Mouse (Mus musculus) forelimb bud, embryonic 11.5 days (tissue): ENCODE measurements around the gene Cdk15.

ENCODE experiments used
- DNase-seq: peaks from one replicate; pipeline ENCODE4 v3.0.0-alpha.2; 2012; ENCODE audit warnings: low read depth, low spot score

Gene Cdk15

DNA sequence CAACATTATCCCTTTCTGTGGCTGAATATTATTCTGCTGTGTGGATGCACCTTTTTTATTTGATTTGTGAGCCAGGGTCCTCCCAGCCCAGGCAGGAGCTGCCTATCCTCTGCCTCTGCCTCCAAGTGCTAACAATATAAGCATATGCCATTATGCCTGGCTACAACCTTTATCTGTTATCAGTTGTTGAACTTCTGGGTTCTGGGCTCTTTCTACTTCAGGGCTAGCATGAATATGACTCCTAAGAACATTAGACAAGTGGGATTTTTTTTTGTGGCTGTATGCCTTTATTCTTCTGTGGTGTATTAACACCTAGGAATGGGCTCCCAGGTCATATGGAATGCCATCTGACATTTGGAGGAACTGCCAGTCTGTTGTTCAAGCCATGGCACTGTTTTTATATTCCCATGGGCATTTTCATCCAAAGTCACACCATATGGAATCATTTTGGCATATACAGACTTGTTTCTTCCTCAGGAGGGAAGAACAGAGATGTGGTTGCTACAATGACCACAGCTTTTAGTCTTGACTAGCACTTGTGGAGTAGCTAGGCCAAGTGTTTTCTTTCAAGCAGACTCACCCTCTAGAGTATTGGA, 113.7 kb downstream of the Cdk15 start:
- DNase-seq, result no peak

DNA sequence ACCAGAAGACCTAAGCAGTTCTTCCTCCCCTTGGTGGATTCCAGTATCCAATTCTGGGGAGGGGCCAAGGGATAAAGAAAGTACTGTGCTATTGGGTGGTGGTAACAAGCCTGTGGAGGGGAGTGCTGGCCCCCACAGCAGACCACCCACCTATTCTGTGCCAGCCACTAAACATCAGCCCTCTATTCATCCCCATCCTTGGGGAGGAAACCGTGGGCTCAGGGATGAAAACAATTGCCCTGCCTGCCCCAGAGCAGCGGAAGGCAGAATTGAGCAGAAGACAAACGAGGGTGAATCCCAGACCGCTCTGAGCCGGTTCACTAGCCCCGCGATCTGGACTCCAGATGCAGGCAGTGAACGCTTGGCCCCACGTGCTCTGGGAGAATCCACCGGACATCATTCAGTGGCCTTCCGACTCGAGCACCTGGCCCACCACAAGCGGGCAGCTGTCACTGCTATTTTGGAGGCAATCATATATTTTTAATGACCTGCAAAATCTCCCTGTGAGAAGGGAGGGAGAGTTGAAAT, 119.4 kb downstream of the Cdk15 start:
- peak; percentile 51 for DNase-seq

DNA sequence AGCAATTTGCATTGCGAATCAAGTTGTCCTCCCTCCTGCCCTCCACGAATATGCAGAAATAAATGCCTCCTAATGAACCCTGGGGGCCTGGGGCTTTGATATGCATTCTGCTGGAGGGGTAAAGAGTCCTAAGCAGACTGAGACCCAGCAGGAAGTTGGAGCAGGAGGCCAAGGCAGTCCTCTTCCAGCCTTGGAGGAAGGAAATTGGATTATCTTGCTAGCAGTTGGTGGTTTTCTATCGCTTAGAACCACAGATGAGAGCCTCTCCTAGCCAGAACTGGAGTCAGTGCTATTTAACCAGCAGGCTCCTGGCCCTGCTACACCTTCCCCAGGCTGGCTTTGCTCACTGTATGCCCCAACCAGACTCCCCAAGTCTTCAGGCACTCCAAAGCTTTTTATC, 119.9 kb downstream of the Cdk15 start:
- no peak for DNase-seq

- DNase-seq, result no peak
These were observed 120.6 kb downstream of the Cdk15 start for GRCm38 (mm10) chr1:59377312-59377711.

- no peak for DNase-seq
These were observed 124.2 kb downstream of the Cdk15 start for GRCm38 (mm10) chr1:59380926-59381325.

- no peak for DNase-seq
These were observed 124.8 kb downstream of the Cdk15 start for GRCm38 (mm10) chr1:59381483-59381882.

- no peak for DNase-seq
These were observed 125.8 kb downstream of the Cdk15 start for GRCm38 (mm10) chr1:59382516-59382915.

DNA sequence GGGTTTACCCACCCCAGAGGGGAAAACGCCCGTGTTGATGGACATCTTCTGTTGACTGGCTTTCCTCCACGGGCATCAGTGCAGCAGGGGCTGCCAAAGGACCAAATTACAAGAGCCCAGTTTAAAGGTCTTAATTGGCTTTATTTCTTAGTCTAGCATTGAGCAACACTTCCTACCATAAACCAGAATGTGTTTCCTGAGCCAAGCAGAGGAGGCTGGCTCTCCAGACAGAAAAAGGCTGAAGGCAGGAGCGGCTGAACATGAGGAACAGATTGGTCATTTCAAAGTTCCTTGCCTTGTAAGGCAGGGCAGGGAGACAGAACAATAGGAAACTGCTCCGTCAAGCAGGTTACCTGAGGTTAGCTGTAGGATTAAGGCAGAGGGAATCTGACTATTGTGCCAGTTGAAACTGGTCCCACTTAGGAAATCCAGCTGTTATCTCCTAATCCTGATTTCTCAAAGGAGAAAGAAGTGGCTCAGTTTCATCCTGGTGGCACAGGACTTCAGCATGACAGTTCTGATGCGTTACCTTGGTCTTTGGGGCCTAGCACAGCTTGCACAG, 126.4 kb downstream of the Cdk15 start:
- DNase-seq, result no peak

- no peak for DNase-seq
These were observed 127.7 kb downstream of the Cdk15 start for GRCm38 (mm10) chr1:59384400-59384799.

- no peak for DNase-seq
These were observed 128.9 kb downstream of the Cdk15 start for GRCm38 (mm10) chr1:59385641-59386040.

- no peak for DNase-seq
These were observed 131.0 kb downstream of the Cdk15 start for GRCm38 (mm10) chr1:59387542-59388314.

DNA sequence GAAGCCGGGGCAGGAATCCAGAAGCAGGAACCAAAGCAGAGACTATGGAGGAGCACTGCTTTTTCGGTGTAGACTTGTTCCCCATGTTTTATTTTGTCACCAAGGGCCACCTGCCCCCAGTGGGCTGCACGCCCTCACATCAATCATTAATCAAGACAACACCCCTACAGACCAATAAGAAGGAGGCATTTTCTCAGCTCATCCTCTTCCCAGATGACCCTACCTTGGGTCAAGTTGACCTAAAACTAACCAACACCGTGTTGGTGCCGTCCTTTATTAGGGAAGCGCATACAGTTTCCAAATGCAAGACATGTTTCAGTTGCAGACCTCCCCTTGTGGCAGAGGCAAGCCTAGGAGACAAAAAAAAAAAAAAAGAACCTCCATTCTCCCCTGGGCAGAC, 132.5 kb downstream of the Cdk15 start:
- DNase-seq, result no peak

DNA sequence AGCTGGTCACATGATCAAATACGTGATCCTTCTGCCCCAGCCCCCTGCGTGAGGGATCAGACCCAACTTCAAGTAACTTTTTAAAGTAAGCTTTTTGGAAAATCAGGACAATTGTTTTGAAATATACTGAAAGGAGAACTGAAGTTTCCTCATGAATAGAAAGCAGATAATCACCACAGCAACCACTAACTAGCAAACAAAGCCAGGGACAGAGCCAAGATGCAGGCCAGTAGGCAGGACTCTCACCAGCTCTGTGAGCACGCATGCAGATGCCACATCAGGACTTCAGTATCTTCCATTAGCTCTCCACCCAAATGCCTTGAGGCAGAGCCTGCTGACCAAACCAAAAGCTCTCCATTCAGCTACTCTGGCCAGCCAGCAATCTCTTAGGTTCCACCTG, 135.0 kb downstream of the Cdk15 start:
- DNase-seq, result no peak

GRCm38 (mm10) chr1:59394072-59394471, 137.4 kb downstream of the Cdk15 start:
- DNase-seq, result no peak

- DNase-seq, result peak; percentile 59
These were observed 137.9 kb downstream of the Cdk15 start for GRCm38 (mm10) chr1:59394616-59395015.

DNA sequence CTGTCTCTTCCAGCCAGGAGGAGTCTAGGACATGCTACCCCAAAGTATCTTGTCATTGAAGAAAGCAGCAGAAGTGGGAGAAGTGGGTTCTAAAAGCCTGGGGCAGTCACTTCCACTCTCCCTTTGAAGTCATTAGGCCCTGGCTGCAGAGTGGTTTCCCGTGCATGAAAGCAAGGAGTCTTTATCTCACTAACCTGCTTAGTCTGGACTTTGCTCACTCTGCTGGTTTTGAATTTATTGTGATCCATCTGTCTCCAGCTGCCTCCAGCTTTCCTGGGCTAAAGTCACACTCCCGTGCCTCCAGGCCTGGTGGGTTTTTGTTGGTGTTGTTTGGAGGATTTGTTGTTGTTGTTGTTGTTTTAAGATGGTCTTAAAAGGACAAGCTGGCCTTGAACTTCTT, 139.3 kb downstream of the Cdk15 start:
- DNase-seq, result no peak

GRCm38 (mm10) chr1:59399554-59400325, 143.0 kb downstream of the Cdk15 start:
- DNase-seq, result no peak

- no peak for DNase-seq
These were observed 144.5 kb downstream of the Cdk15 start for GRCm38 (mm10) chr1:59401253-59401652.
